Mouse (Mus musculus) heart, adult 2 months (tissue): ENCODE data around the gene Idua.

ENCODE experiments used
- CTCF ChIP-seq: fragments of 200-600 bp; IDR thresholded peaks from 2 replicates; pipeline ENCODE4 v1.8.1; 2022; ENCODE audit warnings: antibody characterized with exemption, mild to moderate bottlenecking, moderate library complexity
- EP300 ChIP-seq: fragments of 200-500 bp; IDR thresholded peaks from 2 replicates; pipeline ENCODE4 v1.6.1; 2011; ENCODE audit warnings: low read depth, low read length, control low read depth; ENCODE audit not compliant: insufficient read depth
- POLR2A ChIP-seq: fragments of 200-500 bp; IDR thresholded peaks from 2 replicates; pipeline ENCODE4 v1.6.1; 2011; ENCODE audit warnings: mild to moderate bottlenecking, low read depth, low read length, control low read depth; ENCODE audit not compliant: insufficient read depth

- no peak for TF ChIP-seq CTCF
- no peak for TF ChIP-seq POLR2A
- TF ChIP-seq EP300, result no peak
Observed at GRCm38 (mm10) chr5:108697341-108697753, 37.2 kb downstream of the Idua start.
